Mouse (Mus musculus) liver, embryonic 14.5 days (tissue): ENCODE measurements around the gene A630001G21Rik. TPM values are rescaled to one million over a fixed set of nuclear protein-coding genes. Genes with fewer than 3 reads are reported as not detected.

Experiments
- ATAC-seq: fragments of 200-750 bp; cut with Nextera tagmentation; 2 replicates; pipeline ENCODE4 v1.8.0; 2017; ENCODE audit warnings: moderate number of reproducible peaks, mild to moderate bottlenecking, moderate library complexity; ENCODE audit not compliant: insufficient read depth
- DNase-seq, 3 experiments: peaks; one replicate each; pipeline ENCODE4 v3.0.0-alpha.2; 2012 to 2013; ENCODE audit warnings: low read depth in 3 of 3, low spot score in 3 of 3
- H3K27ac ChIP-seq: fragments of 300-500 bp; sonication (generic); 2 replicates; pipeline ENCODE4 v1.5.1; 2014; ENCODE audit warnings: moderate library complexity, mild to moderate bottlenecking, control low read depth, inconsistent platforms
- H3K27me3 ChIP-seq: fragments of 300-500 bp; sonication (generic); 2 replicates; pipeline ENCODE4 v1.6.1; 2014; ENCODE audit warnings: mild to moderate bottlenecking, low read length, moderate library complexity; ENCODE audit not compliant: control insufficient read depth, insufficient read depth
- H3K36me3 ChIP-seq: fragments of 300-500 bp; sonication (generic); replicated peaks from 2 replicates; pipeline ENCODE4 v1.6.1; 2014; ENCODE audit warnings: low read depth; ENCODE audit not compliant: control insufficient read depth, insufficient read depth
- H3K4me1 ChIP-seq, 2 experiments: fragments of 200-500 bp in 1 of 2; fragments of 300-500 bp in 1 of 2; sonication (generic) in 1 of 2; replicated peaks; 2 replicates each; pipeline ENCODE4 v1.6.1; 2012 to 2014; ENCODE audit warnings: antibody characterized with exemption in 1 of 2, inconsistent platforms in 1 of 2, low read length in 1 of 2; ENCODE audit not compliant: control insufficient read depth in 2 of 2, insufficient read depth in 2 of 2
- H3K4me2 ChIP-seq: fragments of 300-500 bp; sonication (generic); 2 replicates; pipeline ENCODE4 v1.6.1; 2014; ENCODE audit warnings: low read depth, mild to moderate bottlenecking, control low read depth, moderate library complexity
- H3K4me3 ChIP-seq, 2 experiments: fragments of 200-500 bp in 1 of 2; fragments of 300-500 bp in 1 of 2; sonication (generic) in 1 of 2; 2 replicates each; pipeline ENCODE4 v1.5.1; 2012 to 2014; ENCODE audit warnings: low read depth in 2 of 2, low read length in 2 of 2, mild to moderate bottlenecking in 2 of 2, control low read depth in 1 of 2, inconsistent platforms in 1 of 2, moderate library complexity in 1 of 2; ENCODE audit not compliant: insufficient read depth in 1 of 2
- H3K9ac ChIP-seq: fragments of 300-500 bp; sonication (generic); replicated peaks from 2 replicates; pipeline ENCODE4 v1.6.1; 2014; ENCODE audit warnings: mild to moderate bottlenecking, control low read depth, moderate library complexity
- H3K9me3 ChIP-seq: fragments of 300-500 bp; sonication (generic); 2 replicates; pipeline ENCODE4 v1.6.1; 2016; ENCODE audit warnings: low read length, mixed read lengths; ENCODE audit not compliant: control insufficient read depth
- CTCF ChIP-seq: IDR thresholded peaks from 2 replicates; pipeline ENCODE4 v1.5.1; 2016; ENCODE audit warnings: antibody characterized with exemption, low read depth, control low read depth
- EP300 ChIP-seq: IDR thresholded peaks from 2 replicates; pipeline ENCODE4 v1.6.1; 2016; ENCODE audit warnings: antibody characterized with exemption, low read depth
- WGBS: fragments of 180-500 bp; shearing (Covaris S2); extraction: QIAGEN DNeasy Blood & Tissue Kit; methylation state at CpG from one replicate; pipeline ENCODE4 v1.1.7; 2014; ENCODE audit not compliant: insufficient replicate concordance; 5-methylcytosine and 5-hydroxymethylcytosine counted together
- polyA plus RNA-seq, 2 experiments: library from polyadenylated mRNA; depleted of rRNA in 1 of 2; stranded (reverse) in 1 of 2; unstranded in 1 of 2; fragments of >200 nt; fragmentation: Nextera tagmentation in 1 of 2; extraction: Ambion mirVana in 1 of 2; gene quantifications; 2 replicates each; pipeline versions ENCODE4 v1.2.1 to v1.2.3; 2012 to 2014

Gene A630001G21Rik
- polyA plus RNA-seq, 2 experiments, result 2.6 to 2.9 TPM

GRCm38 (mm10) chr1:85779012-85779411 lies 569 bp upstream of the A630001G21Rik start:
- WGBS, result 54% methylated on average over 3 of the region's 3 CpGs
- TF ChIP-seq EP300, result no peak
- TF ChIP-seq CTCF, result no peak
- Histone ChIP-seq H3K9me3 (no peaks in the 10 kb centered on the region), H3K4me3 (no peak overlapping the region), H3K4me1 (no peaks in the 10 kb centered on the region), H3K4me2 (no peak overlapping the region), H3K27me3 (no peaks in the 10 kb centered on the region), H3K27ac (no peak overlapping the region), H3K36me3 (no peaks in the 10 kb centered on the region), H3K9ac (no peak overlapping the region)
- ATAC-seq (no peak), DNase-seq (no peak)

DNA sequence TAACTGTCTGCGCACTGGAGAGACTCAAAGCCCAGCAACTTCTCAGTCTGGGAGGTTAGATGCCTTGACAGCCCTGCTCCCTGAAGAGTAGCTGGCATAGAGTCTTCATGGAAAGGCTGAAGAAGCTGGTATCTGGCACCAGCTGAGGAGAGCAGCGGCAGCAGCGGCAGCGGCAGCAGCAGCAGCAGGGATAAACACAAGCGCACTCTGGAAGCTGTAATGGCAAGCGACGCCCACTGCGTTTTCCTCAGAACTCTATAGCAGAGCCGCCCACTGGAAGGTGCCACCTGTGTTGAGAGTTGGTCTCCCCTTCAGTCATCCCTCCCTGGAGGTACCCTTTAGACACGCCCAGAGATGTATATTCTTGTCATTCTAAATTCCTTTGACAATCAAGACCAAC lies 2.3 kb downstream of the A630001G21Rik start:
- no peak for TF ChIP-seq CTCF
- TF ChIP-seq EP300, result no peak
- H3K9ac ChIP-seq, result no peak overlapping the region
- WGBS, result 53% methylated on average over 10 of the region's 10 CpGs

DNA sequence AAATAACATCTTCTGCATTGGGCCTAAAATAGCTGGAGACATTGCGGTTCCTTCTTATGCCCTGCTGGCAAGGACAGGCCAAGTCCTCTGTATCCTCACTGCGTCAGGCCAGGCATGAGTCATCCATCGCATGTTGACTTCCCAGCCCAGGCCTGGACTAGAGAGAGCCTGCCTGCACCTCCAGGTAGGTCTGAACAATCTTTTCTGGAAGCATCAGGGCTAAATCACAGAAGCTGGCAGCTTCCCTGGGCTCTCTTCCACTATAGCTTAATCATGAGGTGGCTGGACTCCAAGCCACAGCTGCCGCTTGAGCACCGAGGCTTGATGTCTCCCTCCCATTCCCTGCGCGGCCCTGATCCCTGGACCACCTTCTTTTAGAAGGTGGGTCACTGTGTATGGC lies 3.3 kb downstream of the A630001G21Rik start:
- H3K27me3 ChIP-seq, result no peaks in the 10 kb centered on the region
- 80% methylated on average over 7 of the region's 7 CpGs for WGBS
- H3K4me2 ChIP-seq, result no peak overlapping the region
- ATAC-seq, result no peak
- H3K4me3 ChIP-seq, result no peak overlapping the region
- H3K9me3 ChIP-seq, result no peaks in the 10 kb centered on the region
- H3K9ac ChIP-seq, result no peak overlapping the region
- DNase-seq, result no peak
- H3K36me3 ChIP-seq, result no peaks in the 10 kb centered on the region
- no peak for TF ChIP-seq CTCF
- no peak overlapping the region for H3K27ac ChIP-seq
- H3K4me1 ChIP-seq, result no peaks in the 10 kb centered on the region

More for the DNA sequence above, 2.3 kb downstream of the A630001G21Rik start:
- Histone ChIP-seq H3K36me3 (no peaks in the 10 kb centered on the region), H3K27ac (no peak overlapping the region), H3K4me1 (no peaks in the 10 kb centered on the region), H3K4me2 (no peak overlapping the region), H3K27me3 (no peaks in the 10 kb centered on the region), H3K4me3 (no peak overlapping the region), H3K9me3 (no peaks in the 10 kb centered on the region)
- DNase-seq (no peak), ATAC-seq (no peak)

- Histone ChIP-seq H3K4me2 (no peak overlapping the region), H3K27me3 (no peaks in the 10 kb centered on the region), H3K36me3 (no peaks in the 10 kb centered on the region), H3K4me3 (no peak overlapping the region), H3K9me3 (no peaks in the 10 kb centered on the region), H3K9ac (no peak overlapping the region), H3K27ac (no peak overlapping the region), H3K4me1 (no peaks in the 10 kb centered on the region)
- TF ChIP-seq EP300 (no peak), CTCF (no peak)
- 52% methylated on average over 3 of the region's 3 CpGs for WGBS
- DNase-seq (no peak), ATAC-seq (no peak)
These were observed 6.5 kb downstream of the A630001G21Rik start for GRCm38 (mm10) chr1:85771976-85772375.

DNA sequence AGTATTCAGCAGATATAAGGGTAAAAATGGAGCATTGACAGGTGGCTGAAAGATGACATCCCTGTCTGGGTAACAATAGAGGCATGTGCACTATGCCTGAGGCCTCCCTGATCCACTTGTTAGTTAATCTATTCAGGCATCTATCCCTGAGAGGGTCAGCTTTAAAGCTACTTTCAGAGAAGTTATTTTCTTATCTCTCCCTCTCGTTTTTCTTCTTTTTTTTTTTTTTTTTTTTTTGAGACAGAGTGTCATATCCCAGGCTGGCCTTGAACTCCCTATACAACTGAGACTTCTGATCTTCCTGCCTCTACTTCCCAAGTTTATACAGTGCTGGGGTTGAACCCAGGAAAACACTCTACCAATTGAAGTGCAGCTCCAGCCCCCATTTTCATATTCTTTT lies 10.7 kb downstream of the A630001G21Rik start:
- no peak for TF ChIP-seq EP300
- no peak for TF ChIP-seq CTCF
- WGBS, result 13% methylated on average over 1 of the region's 1 CpGs
- H3K9ac ChIP-seq, result no peak overlapping the region
- no peaks in the 10 kb centered on the region for H3K36me3 ChIP-seq
- no peak overlapping the region for H3K4me2 ChIP-seq
- ATAC-seq (no peak), DNase-seq (no peak)
- no peak overlapping the region for H3K4me3 ChIP-seq
- H3K9me3 ChIP-seq, result no peaks in the 10 kb centered on the region
- no peaks in the 10 kb centered on the region for H3K27me3 ChIP-seq
- H3K4me1 ChIP-seq, result no peaks in the 10 kb centered on the region
- H3K27ac ChIP-seq, result no peak overlapping the region

DNA sequence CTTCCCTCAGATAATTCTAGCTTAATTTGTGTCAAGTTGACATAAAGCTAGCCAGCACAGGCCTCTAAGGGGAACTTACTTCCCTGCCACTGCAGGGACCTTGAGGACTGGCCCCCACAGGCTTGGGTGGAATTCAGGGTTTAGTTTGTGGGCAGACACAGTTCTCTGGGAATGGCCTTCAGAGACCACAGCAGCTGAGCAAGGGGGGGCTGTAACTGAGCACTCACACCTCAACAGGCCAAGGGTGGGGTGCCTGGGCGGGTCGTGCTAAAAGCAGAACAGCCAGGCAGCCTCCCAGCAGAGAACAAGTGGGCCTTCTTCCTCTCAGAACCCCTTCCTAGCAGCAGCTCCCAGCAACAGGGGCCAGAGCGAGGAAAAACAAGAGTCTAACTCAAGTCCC lies 12.3 kb downstream of the A630001G21Rik start:
- no peak overlapping the region for H3K4me2 ChIP-seq
- WGBS, result 44% methylated on average over 3 of the region's 3 CpGs
- no peaks in the 10 kb centered on the region for H3K4me1 ChIP-seq
- ATAC-seq (no peak), DNase-seq (no peak)
- H3K36me3 ChIP-seq, result no peaks in the 10 kb centered on the region
- H3K9me3 ChIP-seq, result no peaks in the 10 kb centered on the region
- no peaks in the 10 kb centered on the region for H3K27me3 ChIP-seq
- TF ChIP-seq CTCF (no peak), EP300 (no peak)
- H3K9ac ChIP-seq, result no peak overlapping the region
- H3K4me3 ChIP-seq, result no peak overlapping the region
- no peak overlapping the region for H3K27ac ChIP-seq
